Mouse (Mus musculus): Measurements from ENCODE around the gene Rnf145. TPM values are rescaled to one million over a fixed set of nuclear protein-coding genes. Genes with fewer than 3 reads are reported as not detected.

Rnf145 gene
- polyA plus RNA-seq, 1 experiment: 56.2 TPM

DNA sequence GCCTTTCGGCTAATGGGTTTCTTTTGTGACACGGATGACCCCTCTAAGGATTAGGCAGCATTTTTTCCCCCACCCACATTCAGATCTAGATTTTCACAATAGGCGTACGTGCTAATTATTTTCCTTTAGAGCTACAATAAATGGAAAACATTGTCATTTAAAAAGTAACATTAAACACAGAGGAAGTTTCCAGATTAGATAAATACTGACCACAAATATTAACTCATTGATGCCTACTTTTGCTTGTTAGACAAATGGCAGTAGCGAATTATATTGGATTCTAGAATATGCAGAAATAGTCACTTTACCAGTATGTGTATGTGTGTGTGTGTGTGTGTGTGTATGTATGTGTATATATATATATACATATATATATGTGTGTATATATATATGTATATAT, 3.8 kb downstream of the Rnf145 start:
- H3K4me3 ChIP-seq (ENCODE audit: low read depth, low read length): no peak overlapping the region
- no peak for TF ChIP-seq POLR2A (IDR thresholded peaks at IDR 0.05; ENCODE audit: insufficient read depth, low read length)
- no peak overlapping the region for H3K27ac ChIP-seq (ENCODE audit: insufficient read depth, low read length)
- no peak overlapping the region for H3K9ac ChIP-seq (ENCODE audit: low read depth, poor library complexity, severe bottlenecking)
- H3K27me3 ChIP-seq (ENCODE audit: control insufficient read depth, insufficient read depth, low read length, poor library complexity, severe bottlenecking): no peaks in the 10 kb centered on the region
- H3K36me3 ChIP-seq (ENCODE audit: control insufficient read depth, insufficient read depth, low read length, poor library complexity, severe bottlenecking): peaks cover 20% of the 10 kb centered on the region
- no peaks in the 10 kb centered on the region for H3K9me3 ChIP-seq (replicated peaks; ENCODE audit: control insufficient read depth, insufficient read depth, low read length, poor library complexity, severe bottlenecking)
- peaks cover 1% of the 10 kb centered on the region for H3K4me1 ChIP-seq (ENCODE audit: control insufficient read depth, insufficient read depth, low read length)

DNA sequence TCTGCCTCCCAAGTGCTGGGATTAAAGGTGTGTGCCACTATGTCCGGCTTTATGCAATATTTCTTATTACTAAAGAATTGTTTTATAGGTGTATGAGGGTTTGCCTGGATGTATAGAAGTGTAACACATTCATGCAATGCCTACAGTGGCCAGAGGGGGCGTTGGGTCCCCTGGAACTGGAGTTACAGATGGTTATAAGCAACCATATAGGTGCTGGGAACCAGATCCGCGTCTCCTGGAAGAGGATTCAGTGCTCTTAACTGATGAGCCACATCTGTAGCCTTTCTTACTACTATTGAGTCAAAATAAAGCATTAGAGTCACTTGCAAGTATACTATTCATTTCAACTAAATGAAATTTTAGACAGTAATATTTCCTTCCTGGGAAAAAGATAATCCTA, 7.0 kb downstream of the Rnf145 start:
- Histone ChIP-seq H3K4me3 (ENCODE audit: low read depth, low read length) (no peak overlapping the region), H3K4me1 (ENCODE audit: control insufficient read depth, insufficient read depth, low read length) (peaks cover 1% of the 10 kb centered on the region), H3K27me3 (ENCODE audit: control insufficient read depth, insufficient read depth, low read length, poor library complexity, severe bottlenecking) (no peaks in the 10 kb centered on the region), H3K9ac (ENCODE audit: low read depth, poor library complexity, severe bottlenecking) (no peak overlapping the region), H3K36me3 (ENCODE audit: control insufficient read depth, insufficient read depth, low read length, poor library complexity, severe bottlenecking) (peaks cover 20% of the 10 kb centered on the region), H3K27ac (ENCODE audit: insufficient read depth, low read length) (no peak overlapping the region), H3K9me3 (replicated peaks; ENCODE audit: control insufficient read depth, insufficient read depth, low read length, poor library complexity, severe bottlenecking) (no peaks in the 10 kb centered on the region)
- no peak for TF ChIP-seq EP300 (IDR thresholded peaks at IDR 0.05; ENCODE audit: insufficient read depth, low read depth, low read length)
- TF ChIP-seq CTCF (IDR thresholded peaks at IDR 0.05; ENCODE audit: low read depth, low read length): no peak
- TF ChIP-seq POLR2A (IDR thresholded peaks at IDR 0.05; ENCODE audit: insufficient read depth, low read length): no peak

DNA sequence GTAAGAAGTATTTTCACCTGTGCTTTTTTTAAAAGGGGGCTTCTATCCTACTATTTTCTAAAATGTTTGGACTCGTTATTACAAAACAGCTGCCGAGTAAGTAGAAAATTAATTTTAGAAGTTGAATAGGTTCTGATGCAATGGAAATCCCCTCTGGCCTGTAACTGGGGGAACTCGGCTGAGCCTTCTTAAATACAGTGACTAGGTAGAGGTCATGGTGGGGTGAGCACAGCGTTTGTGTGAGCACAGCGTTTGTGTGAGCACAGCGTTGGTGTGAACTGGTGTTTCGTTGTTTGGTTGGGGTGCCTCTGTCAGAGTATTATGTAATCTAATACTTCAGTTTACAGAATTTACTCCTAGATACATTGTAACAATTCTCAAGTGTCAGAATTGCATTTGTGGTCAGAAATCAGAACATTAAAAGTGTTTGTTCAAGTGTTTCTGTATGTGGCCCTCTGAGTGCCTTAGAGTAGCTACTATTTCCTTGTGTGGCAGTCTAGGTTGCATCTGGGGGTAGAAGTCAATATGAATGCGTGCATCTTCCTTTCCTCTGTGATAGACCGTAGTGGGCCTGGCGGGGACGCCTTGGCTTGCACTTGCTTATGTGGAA, 8.0 kb downstream of the Rnf145 start:
- H3K4me1 ChIP-seq (ENCODE audit: control insufficient read depth, insufficient read depth, low read length): peaks cover 1% of the 10 kb centered on the region
- no peaks in the 10 kb centered on the region for H3K27me3 ChIP-seq (ENCODE audit: control insufficient read depth, insufficient read depth, low read length, poor library complexity, severe bottlenecking)
- H3K27ac ChIP-seq (ENCODE audit: insufficient read depth, low read length): no peak overlapping the region
- H3K36me3 ChIP-seq (ENCODE audit: control insufficient read depth, insufficient read depth, low read length, poor library complexity, severe bottlenecking): peaks cover 22% of the 10 kb centered on the region
- H3K9me3 ChIP-seq (replicated peaks; ENCODE audit: control insufficient read depth, insufficient read depth, low read length, poor library complexity, severe bottlenecking): no peaks in the 10 kb centered on the region
- no peak overlapping the region for H3K4me3 ChIP-seq (ENCODE audit: low read depth, low read length)
- TF ChIP-seq CTCF (IDR thresholded peaks at IDR 0.05; ENCODE audit: low read depth, low read length): no peak
- no peak for TF ChIP-seq POLR2A (IDR thresholded peaks at IDR 0.05; ENCODE audit: insufficient read depth, low read length)
- no peak for TF ChIP-seq EP300 (IDR thresholded peaks at IDR 0.05; ENCODE audit: insufficient read depth, low read depth, low read length)
- no peak overlapping the region for H3K9ac ChIP-seq (ENCODE audit: low read depth, poor library complexity, severe bottlenecking)

DNA sequence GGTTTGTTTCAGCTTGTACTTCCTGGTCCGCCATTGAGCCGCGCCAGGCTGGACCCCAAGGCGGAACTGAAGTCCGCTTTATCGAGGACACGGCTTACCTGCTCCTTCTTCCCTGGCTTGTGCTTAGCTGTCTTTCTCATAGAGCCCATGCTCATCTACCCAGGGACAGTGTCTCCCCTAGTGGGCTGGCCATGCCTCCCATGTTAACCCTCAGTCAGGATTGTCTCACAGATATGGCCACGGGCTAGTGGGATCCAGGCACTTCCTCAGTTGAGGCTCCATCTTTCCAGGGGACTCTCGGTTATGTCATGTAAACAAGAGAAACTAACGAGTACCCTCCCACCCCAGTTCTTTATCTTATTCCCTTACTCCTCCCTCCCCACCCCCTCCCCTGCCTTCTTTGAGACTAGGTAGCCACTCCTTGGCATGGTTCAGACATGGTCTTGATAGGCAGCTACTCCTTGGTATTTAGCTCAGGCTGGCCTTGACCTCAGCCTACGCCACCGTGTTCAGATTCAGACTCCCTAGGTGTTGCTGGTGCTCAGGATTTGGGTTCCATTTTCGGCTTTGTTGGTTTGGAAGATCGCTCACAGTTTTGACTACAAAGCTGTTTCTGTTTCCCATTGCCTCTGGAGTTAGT, 9.9 kb downstream of the Rnf145 start:
- Histone ChIP-seq H3K4me1 (ENCODE audit: control insufficient read depth, insufficient read depth, low read length) (peaks cover 1% of the 10 kb centered on the region), H3K36me3 (ENCODE audit: control insufficient read depth, insufficient read depth, low read length, poor library complexity, severe bottlenecking) (peaks cover 30% of the 10 kb centered on the region), H3K4me3 (ENCODE audit: low read depth, low read length) (no peak overlapping the region), H3K9ac (ENCODE audit: low read depth, poor library complexity, severe bottlenecking) (no peak overlapping the region), H3K9me3 (replicated peaks; ENCODE audit: control insufficient read depth, insufficient read depth, low read length, poor library complexity, severe bottlenecking) (no peaks in the 10 kb centered on the region), H3K27ac (ENCODE audit: insufficient read depth, low read length) (no peak overlapping the region), H3K27me3 (ENCODE audit: control insufficient read depth, insufficient read depth, low read length, poor library complexity, severe bottlenecking) (no peaks in the 10 kb centered on the region)
- no peak for TF ChIP-seq POLR2A (IDR thresholded peaks at IDR 0.05; ENCODE audit: insufficient read depth, low read length)
- no peak for TF ChIP-seq CTCF (IDR thresholded peaks at IDR 0.05; ENCODE audit: low read depth, low read length)
- TF ChIP-seq EP300 (IDR thresholded peaks at IDR 0.05; ENCODE audit: insufficient read depth, low read depth, low read length): no peak

DNA sequence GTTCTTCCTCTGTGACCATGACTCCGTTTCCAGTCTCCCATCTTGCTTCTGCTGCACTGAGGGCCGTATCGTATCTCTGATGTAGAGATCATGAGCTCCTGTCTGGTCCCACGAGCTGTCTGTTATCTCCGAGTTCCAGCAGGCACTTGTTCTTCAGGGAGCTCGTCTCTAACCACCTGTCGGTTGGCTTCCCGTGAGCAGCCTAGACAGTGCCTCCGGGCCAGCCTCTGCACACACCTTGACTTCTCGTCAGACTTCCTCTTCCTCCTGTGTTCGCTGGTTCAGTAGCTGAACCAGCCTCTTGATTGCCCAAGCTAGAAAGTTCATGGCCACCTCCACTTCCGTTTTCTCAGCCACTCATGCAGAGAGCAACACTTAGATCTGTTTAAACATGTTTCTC, 10.4 kb downstream of the Rnf145 start:
- peaks cover 30% of the 10 kb centered on the region for H3K36me3 ChIP-seq (ENCODE audit: control insufficient read depth, insufficient read depth, low read length, poor library complexity, severe bottlenecking)
- H3K4me1 ChIP-seq (ENCODE audit: control insufficient read depth, insufficient read depth, low read length): peaks cover 1% of the 10 kb centered on the region
- TF ChIP-seq POLR2A (IDR thresholded peaks at IDR 0.05; ENCODE audit: insufficient read depth, low read length) (no peak), EP300 (IDR thresholded peaks at IDR 0.05; ENCODE audit: insufficient read depth, low read depth, low read length) (no peak)

DNA sequence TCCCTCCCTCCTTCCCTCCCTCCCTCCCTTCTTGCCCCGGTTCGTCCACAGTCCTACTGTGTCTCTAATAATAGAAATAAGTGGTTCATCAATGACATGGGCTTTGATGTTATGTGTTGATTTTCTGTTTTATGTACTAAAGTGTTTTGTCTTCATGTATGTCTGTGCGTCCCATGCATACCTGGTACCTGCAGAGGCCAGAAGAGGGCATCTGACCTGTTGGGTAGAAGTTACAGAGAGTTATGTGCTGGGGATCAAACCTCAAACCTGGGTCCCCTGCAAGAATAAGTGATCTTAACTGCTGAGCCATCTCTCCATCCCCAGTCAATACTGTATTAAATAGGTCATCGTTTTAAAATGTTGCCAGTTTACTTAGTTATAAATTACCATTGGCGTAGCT, 11.0 kb downstream of the Rnf145 start:
- Histone ChIP-seq H3K4me1 (ENCODE audit: control insufficient read depth, insufficient read depth, low read length) (peaks cover 1% of the 10 kb centered on the region), H3K36me3 (ENCODE audit: control insufficient read depth, insufficient read depth, low read length, poor library complexity, severe bottlenecking) (peaks cover 28% of the 10 kb centered on the region), H3K27ac (ENCODE audit: insufficient read depth, low read length) (no peak overlapping the region), H3K9me3 (replicated peaks; ENCODE audit: control insufficient read depth, insufficient read depth, low read length, poor library complexity, severe bottlenecking) (no peaks in the 10 kb centered on the region), H3K4me3 (ENCODE audit: low read depth, low read length) (no peak overlapping the region), H3K27me3 (ENCODE audit: control insufficient read depth, insufficient read depth, low read length, poor library complexity, severe bottlenecking) (no peaks in the 10 kb centered on the region), H3K9ac (ENCODE audit: low read depth, poor library complexity, severe bottlenecking) (no peak overlapping the region)
- TF ChIP-seq POLR2A (IDR thresholded peaks at IDR 0.05; ENCODE audit: insufficient read depth, low read length): no peak
- TF ChIP-seq EP300 (IDR thresholded peaks at IDR 0.05; ENCODE audit: insufficient read depth, low read depth, low read length): no peak
- no peak for TF ChIP-seq CTCF (IDR thresholded peaks at IDR 0.05; ENCODE audit: low read depth, low read length)

More for the DNA sequence above, 10.4 kb downstream of the Rnf145 start:
- Histone ChIP-seq H3K4me3 (ENCODE audit: low read depth, low read length) (no peak overlapping the region), H3K9ac (ENCODE audit: low read depth, poor library complexity, severe bottlenecking) (no peak overlapping the region), H3K9me3 (replicated peaks; ENCODE audit: control insufficient read depth, insufficient read depth, low read length, poor library complexity, severe bottlenecking) (no peaks in the 10 kb centered on the region), H3K27me3 (ENCODE audit: control insufficient read depth, insufficient read depth, low read length, poor library complexity, severe bottlenecking) (no peaks in the 10 kb centered on the region), H3K27ac (ENCODE audit: insufficient read depth, low read length) (no peak overlapping the region)

Data from ES-Bruce4 (cell line).